Mouse (Mus musculus): ENCODE data around the gene Trim8. TPM values are rescaled to one million over a fixed set of nuclear protein-coding genes. Genes with fewer than 3 reads are reported as not detected.

Trim8 gene
- polyA plus RNA-seq, 1 experiment from 2014 or later = 31.0 TPM

- peak; percentile 100 for DNase-seq
- Histone ChIP-seq H3K36me3 (ENCODE audit: insufficient read depth) (peaks cover 11% of the 10 kb centered on the region; the same call in 1 of the 2 replicates), H3K4me3 (ENCODE audit: low read depth, low read length) (peak overlapping the region; percentile 96), H3K27ac (ENCODE audit: low read depth) (peak overlapping the region; percentile 100), H3K9ac (peak overlapping the region; percentile 93), H3K27me3 (ENCODE audit: insufficient read depth, low read length) (no peaks in the 10 kb centered on the region), H3K9me3 (ENCODE audit: low read depth, low read length) (no peaks in the 10 kb centered on the region), H3K4me1 (ENCODE audit: insufficient read depth) (no peaks in the 10 kb centered on the region), H3K4me2 (peak overlapping the region; percentile 94)
- peak; percentile 72 for ATAC-seq (ENCODE audit: insufficient read depth)
- under 1% methylated on average over 52 of the region's 52 CpGs for WGBS
- no peak for TF ChIP-seq CTCF (IDR thresholded peaks at IDR 0.05; ENCODE audit: low read depth)
Measured at GRCm38 (mm10) chr19:46499836-46500580, 1.5 kb upstream of the Trim8 start.

- no peaks in the 10 kb centered on the region for H3K27me3 ChIP-seq (ENCODE audit: insufficient read depth, low read length)
- H3K9ac ChIP-seq = peak overlapping the region; percentile 93
- peak overlapping the region; percentile 94 for H3K4me2 ChIP-seq
- TF ChIP-seq CTCF (IDR thresholded peaks at IDR 0.05; ENCODE audit: low read depth) = no peak
- ATAC-seq (ENCODE audit: insufficient read depth) = peak; percentile 16
- H3K27ac ChIP-seq (ENCODE audit: low read depth) = peak overlapping the region; percentile 100
- under 1% methylated on average over 47 of the region's 50 CpGs for WGBS
- DNase-seq = peak; percentile 79
- H3K4me3 ChIP-seq (ENCODE audit: low read depth, low read length) = peak overlapping the region; percentile 96
- peaks cover 5% of the 10 kb centered on the region for H3K4me1 ChIP-seq (ENCODE audit: insufficient read depth)
- peaks cover 18% of the 10 kb centered on the region for H3K36me3 ChIP-seq (ENCODE audit: insufficient read depth)
- no peaks in the 10 kb centered on the region for H3K9me3 ChIP-seq (ENCODE audit: low read depth, low read length)
Measured at GRCm38 (mm10) chr19:46500581-46501341, 741 bp upstream of the Trim8 start.

- H3K27me3 ChIP-seq (ENCODE audit: insufficient read depth, low read length) = no peaks in the 10 kb centered on the region
- WGBS = under 1% methylated on average over 44 of the region's 46 CpGs
- H3K27ac ChIP-seq (ENCODE audit: low read depth) = peak overlapping the region; percentile 100
- H3K9ac ChIP-seq = peak overlapping the region; percentile 93
- H3K4me2 ChIP-seq = peak overlapping the region; percentile 94
- no peaks in the 10 kb centered on the region for H3K9me3 ChIP-seq (ENCODE audit: low read depth, low read length)
- peak overlapping the region; percentile 96 for H3K4me3 ChIP-seq (ENCODE audit: low read depth, low read length)
- ATAC-seq (ENCODE audit: insufficient read depth) (no peak), DNase-seq (peak; percentile 80)
- peaks cover 15% of the 10 kb centered on the region for H3K4me1 ChIP-seq (ENCODE audit: insufficient read depth)
- no peak for TF ChIP-seq CTCF (IDR thresholded peaks at IDR 0.05; ENCODE audit: low read depth)
- peaks cover 31% of the 10 kb centered on the region for H3K36me3 ChIP-seq (ENCODE audit: insufficient read depth)
Measured at GRCm38 (mm10) chr19:46502069-46502455, 560 bp downstream of the Trim8 start.

- WGBS = under 1% methylated on average over 53 of the region's 53 CpGs
- H3K4me1 ChIP-seq (ENCODE audit: insufficient read depth) = peaks cover 15% of the 10 kb centered on the region
Measured at GRCm38 (mm10) chr19:46502471-46503166, 1.1 kb downstream of the Trim8 start.

GRCm38 (mm10) chr19:46503351-46504084, 2.0 kb downstream of the Trim8 start:
- H3K4me2 ChIP-seq = peak overlapping the region; percentile 94
- H3K9ac ChIP-seq = peak overlapping the region; percentile 93
- H3K9me3 ChIP-seq (ENCODE audit: low read depth, low read length) = no peaks in the 10 kb centered on the region
- H3K4me3 ChIP-seq (ENCODE audit: low read depth, low read length) = peak overlapping the region; percentile 96
- TF ChIP-seq CTCF (IDR thresholded peaks at IDR 0.05; ENCODE audit: low read depth) = no peak
- H3K27me3 ChIP-seq (ENCODE audit: insufficient read depth, low read length) = no peaks in the 10 kb centered on the region
- under 1% methylated on average over 21 of the region's 21 CpGs for WGBS
- peaks cover 22% of the 10 kb centered on the region for H3K4me1 ChIP-seq (ENCODE audit: insufficient read depth)
- DNase-seq = peak; percentile 91
- H3K27ac ChIP-seq (ENCODE audit: low read depth) = peak overlapping the region; percentile 100
- ATAC-seq (ENCODE audit: insufficient read depth) = peak; percentile 40
- peaks cover 46% of the 10 kb centered on the region for H3K36me3 ChIP-seq (ENCODE audit: insufficient read depth)

More at GRCm38 (mm10) chr19:46502471-46503166, 1.1 kb downstream of the Trim8 start:
- peak overlapping the region; percentile 96 for H3K4me3 ChIP-seq (ENCODE audit: low read depth, low read length)
- peak overlapping the region; percentile 94 for H3K4me2 ChIP-seq
- peak overlapping the region; percentile 93 for H3K9ac ChIP-seq
- no peaks in the 10 kb centered on the region for H3K27me3 ChIP-seq (ENCODE audit: insufficient read depth, low read length)
- H3K9me3 ChIP-seq (ENCODE audit: low read depth, low read length) = no peaks in the 10 kb centered on the region
- peak overlapping the region; percentile 100 for H3K27ac ChIP-seq (ENCODE audit: low read depth)
- ATAC-seq (ENCODE audit: insufficient read depth) = peak; percentile 6; the same call in 1 of the 2 replicates
- peaks cover 37% of the 10 kb centered on the region for H3K36me3 ChIP-seq (ENCODE audit: insufficient read depth)
- peak; percentile 84 for DNase-seq
- TF ChIP-seq CTCF (IDR thresholded peaks at IDR 0.05; ENCODE audit: low read depth) = peak; percentile 69

- WGBS = 2% methylated on average over 4 of the region's 4 CpGs
- DNase-seq = peak; percentile 72
- H3K27ac ChIP-seq (ENCODE audit: low read depth) = peak overlapping the region; percentile 100
- peak overlapping the region; percentile 96 for H3K4me3 ChIP-seq (ENCODE audit: low read depth, low read length)
- H3K4me1 ChIP-seq (ENCODE audit: insufficient read depth) = peaks cover 25% of the 10 kb centered on the region
- no peaks in the 10 kb centered on the region for H3K9me3 ChIP-seq (ENCODE audit: low read depth, low read length)
- no peaks in the 10 kb centered on the region for H3K27me3 ChIP-seq (ENCODE audit: insufficient read depth, low read length)
- peak overlapping the region; percentile 94 for H3K4me2 ChIP-seq
- H3K9ac ChIP-seq = peak overlapping the region; percentile 93
- ATAC-seq (ENCODE audit: insufficient read depth) = peak; percentile 19
- peak; percentile 45 for TF ChIP-seq CTCF (IDR thresholded peaks at IDR 0.05; ENCODE audit: low read depth)
- peaks cover 52% of the 10 kb centered on the region for H3K36me3 ChIP-seq (ENCODE audit: insufficient read depth)
Measured at GRCm38 (mm10) chr19:46504085-46504552, 2.6 kb downstream of the Trim8 start.

Measured in lung, embryonic 14.5 days (tissue).